44 mouse cellular contexts compared by ENCODE assay signal in the genomic region with DNA sequence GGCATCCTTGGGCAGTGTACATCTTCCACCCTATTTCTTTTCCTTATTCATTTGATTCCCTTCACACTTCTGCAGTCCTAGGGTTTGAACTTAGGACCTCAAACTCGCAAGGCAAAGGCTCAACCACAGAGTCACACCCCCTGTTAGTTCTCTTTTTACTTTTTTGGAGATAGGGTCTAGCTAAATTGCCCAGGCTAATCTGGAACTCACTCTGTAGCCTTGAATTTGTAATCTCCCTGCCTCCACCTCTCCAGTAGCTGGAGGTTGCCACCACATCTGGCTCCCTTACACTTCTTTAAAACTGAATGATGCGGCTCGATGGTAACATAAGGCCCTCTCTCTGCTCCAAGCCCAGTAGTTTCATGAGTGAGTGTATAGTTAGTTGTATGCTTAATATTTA. TPM values are rescaled to one million over a fixed set of nuclear protein-coding genes. Genes with fewer than 3 reads are reported as not detected.
"Had no signal": no experiment of that assay in that cellular context is flagged by ENCODE, and none has a peak within 500 bp of the region (broad histone marks: within the 10 kb centered on the region; RNA-seq: fewer than 3 reads in every experiment).

No protein-coding gene starts in this region.

- H3K4me3 ChIP-seq: left cerebral cortex, adult 2 months; limb, embryonic 10.5 days; limb, embryonic 12.5 days; limb, embryonic 13.5 days; limb, embryonic 15.5 days; liver, embryonic 12.5 days; liver, embryonic 13.5 days; liver, embryonic 15.5 days; lung, embryonic 15.5 days; megakaryocyte, embryonic 14.5 days; midbrain, embryonic 10.5 days; midbrain, embryonic 12.5 days; midbrain, embryonic 13.5 days; midbrain, embryonic 15.5 days; myocyte had no signal

- DNase-seq: left cerebral cortex, postnatal 4 days; liver; liver, embryonic 13.5 days; lung, adult 18-20 months; lung, adult 2 months; lung, embryonic 14.5 days; lung, postnatal 10 days; lung, postnatal 14 days; lung, postnatal 36 days; lung, postnatal 4 days; midbrain, embryonic 14.5 days had no signal

- H3K9me3 ChIP-seq: limb, embryonic 10.5 days; limb, embryonic 12.5 days; limb, embryonic 13.5 days; limb, embryonic 15.5 days; liver, embryonic 12.5 days; liver, embryonic 13.5 days; liver, embryonic 15.5 days; lung, embryonic 15.5 days; megakaryocyte, embryonic 14.5 days; midbrain, embryonic 10.5 days; midbrain, embryonic 12.5 days; midbrain, embryonic 13.5 days; midbrain, embryonic 15.5 days had no signal

- H3K27me3 ChIP-seq: limb, embryonic 12.5 days; limb, embryonic 13.5 days; limb, embryonic 15.5 days; liver, embryonic 12.5 days; liver, embryonic 13.5 days; liver, embryonic 15.5 days; lung, embryonic 15.5 days; megakaryocyte, embryonic 14.5 days; midbrain, embryonic 15.5 days had no signal

- H3K36me3 ChIP-seq: liver, embryonic 12.5 days; liver, embryonic 13.5 days; liver, embryonic 15.5 days; lung, embryonic 15.5 days; midbrain, embryonic 12.5 days; midbrain, embryonic 15.5 days had no signal

- H3K9ac ChIP-seq: limb, embryonic 12.5 days; limb, embryonic 13.5 days; limb, embryonic 15.5 days; liver, embryonic 12.5 days; liver, embryonic 13.5 days; liver, embryonic 14.5 days; liver, embryonic 15.5 days; lung, embryonic 14.5 days; lung, embryonic 15.5 days; midbrain, embryonic 12.5 days; midbrain, embryonic 13.5 days; midbrain, embryonic 15.5 days had no signal

- H3K27ac ChIP-seq: left cerebral cortex, adult 2 months; limb, embryonic 10.5 days; limb, embryonic 12.5 days; limb, embryonic 13.5 days; limb, embryonic 15.5 days; liver, embryonic 14.5 days; liver, embryonic 15.5 days; lung, embryonic 15.5 days; midbrain, embryonic 10.5 days; midbrain, embryonic 12.5 days; midbrain, embryonic 13.5 days; midbrain, embryonic 15.5 days had no signal

- H3K4me2 ChIP-seq: limb, embryonic 12.5 days; limb, embryonic 13.5 days; limb, embryonic 15.5 days; liver, embryonic 12.5 days; liver, embryonic 13.5 days; liver, embryonic 15.5 days; lung, embryonic 14.5 days; lung, embryonic 15.5 days; midbrain, embryonic 11.5 days; midbrain, embryonic 12.5 days; midbrain, embryonic 13.5 days; midbrain, embryonic 15.5 days had no signal

- ATAC-seq: liver, embryonic 12.5 days; lung, postnatal 0 days; midbrain, embryonic 13.5 days; midbrain, embryonic 15.5 days; midbrain, embryonic 16.5 days had no signal

RNA-seq across cellular contexts. Expression of a gene that starts 21.4 kb away (rescaled TPM):
- total RNA-seq: left cerebral cortex, adult 2 months; left cerebral cortex, adult 8-10 months; left cerebral cortex, postnatal 10 days; left cerebral cortex, postnatal 14 days; left cerebral cortex, postnatal 25 days; left cerebral cortex, postnatal 36 days; left cerebral cortex, postnatal 4 days; liver, adult 2 months; megakaryocyte progenitor cell, adult 5-6 weeks; megakaryocyte, adult 5-6 weeks; megakaryocyte-erythroid progenitor cell, adult 5-6 weeks; midbrain, postnatal 0 days had no signal
- polyA plus RNA-seq: limb, embryonic 10.5 days; limb, embryonic 12.5 days; limb, embryonic 13.5 days; limb, embryonic 14.5 days; liver, adult 2 months; liver, embryonic 12.5 days; liver, embryonic 13.5 days; liver, embryonic 14.5 days; liver, embryonic 15.5 days; liver, embryonic 16.5 days; lung, embryonic 14.5 days; lung, embryonic 15.5 days; lung, embryonic 16.5 days; lung, postnatal 0 days; macrophage; midbrain, embryonic 10.5 days; midbrain, embryonic 11.5 days; midbrain, embryonic 12.5 days; midbrain, embryonic 13.5 days; midbrain, embryonic 14.5 days; midbrain, embryonic 15.5 days; midbrain, embryonic 16.5 days; midbrain, postnatal 0 days; myocyte; neural tube, embryonic 11.5 days had no signal
